Mouse (Mus musculus) olfactory bulb, adult 2 months (tissue): ENCODE results near the gene Pdcl2.

Source experiments
- CTCF ChIP-seq: fragments of 200-500 bp; IDR thresholded peaks from 2 replicates; pipeline ENCODE4 v1.5.1; 2012; ENCODE audit warnings: low read depth, mild to moderate bottlenecking, low read length, moderate library complexity; ENCODE audit not compliant: insufficient read depth
- POLR2A ChIP-seq: fragments of 200-500 bp; IDR thresholded peaks from 2 replicates; pipeline ENCODE4 v1.6.1; 2012; ENCODE audit warnings: mild to moderate bottlenecking, low read depth, low read length, moderate library complexity; ENCODE audit not compliant: insufficient read depth

DNA sequence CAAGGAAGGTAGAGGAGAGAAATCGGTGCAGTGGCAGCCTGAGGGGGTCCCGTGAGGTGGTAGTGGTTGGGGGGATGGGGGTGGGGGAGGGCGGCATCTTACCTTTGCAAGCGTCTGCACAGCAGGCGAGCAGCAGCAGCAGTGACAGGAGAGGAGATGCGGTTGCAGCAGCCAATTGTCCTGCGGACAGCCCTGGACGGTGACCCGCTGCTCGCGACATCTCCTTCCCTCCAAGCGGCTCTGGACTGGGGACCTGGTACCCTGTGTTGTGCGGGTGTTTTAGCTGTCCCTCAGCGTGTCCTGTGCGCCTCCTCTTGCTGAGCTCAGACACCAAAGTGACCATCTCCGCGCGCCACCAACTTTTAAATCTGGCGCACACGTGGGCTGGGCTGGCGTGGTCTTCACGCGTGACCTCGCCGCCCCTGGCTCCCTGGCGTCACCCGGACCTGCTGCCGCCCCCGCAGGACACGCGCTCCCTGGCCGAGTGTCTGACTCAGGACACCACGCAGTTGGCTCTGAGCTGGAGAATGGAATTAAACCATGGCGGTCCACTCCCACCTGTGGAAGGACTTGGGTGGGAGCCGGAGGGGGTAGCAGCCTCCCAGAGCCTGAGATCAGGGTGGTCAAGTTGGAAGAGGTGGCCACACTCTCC, 32.6 kb upstream of the Pdcl2 start, which contains the start of gene Nmu:
- no peak for TF ChIP-seq CTCF
- no peak for TF ChIP-seq POLR2A
